ENCODE assay signal across 9 mouse cellular contexts in genomic region chr8:57569400-57569795, GRCm38 (mm10). TPM values are rescaled to one million over a fixed set of nuclear protein-coding genes. Genes with fewer than 3 reads are reported as not detected.
DNase-seq lines count a peak whose midpoint lies in the region; ATAC-seq lines count a peak whose summit lies in the region.
"Had no signal": no experiment of that assay in that cellular context is flagged by ENCODE, and none has a peak within 500 bp of the region (broad histone marks: within the 10 kb centered on the region; RNA-seq: fewer than 3 reads in every experiment).

No protein-coding gene starts in this region.

- peak; percentile 38 for DNase-seq in layer of hippocampus, adult 11-12 months (ENCODE audit: low spot score)
- DNase-seq in layer of hippocampus, adult 9-11 months, result no peak
- DNase-seq in cerebellum, adult 9-10 months, result peak; percentile 76
- no peak for DNase-seq in hindbrain, embryonic 10.5 days (ENCODE audit: low spot score)
- no peak for DNase-seq in natural killer cell, adult 2 months (ENCODE audit: low spot score in 2 of 2)
- DNase-seq in heart, adult 8-10 months (ENCODE audit: low spot score), result no peak

- no peak overlapping the region for H3K4me3 ChIP-seq in hindbrain, embryonic 10.5 days
- H3K4me3 ChIP-seq in midbrain, embryonic 16.5 days (ENCODE audit: low read depth, low read length), result no peak overlapping the region
- H3K4me3 ChIP-seq: lung, embryonic 15.5 days had no signal

- H3K27ac ChIP-seq in hindbrain, embryonic 10.5 days, result peak overlapping the region; percentile 9; the same call in 1 of the 2 replicates
- no peak overlapping the region for H3K27ac ChIP-seq in midbrain, embryonic 16.5 days (ENCODE audit: low read length)
- H3K27ac ChIP-seq: lung, embryonic 15.5 days had no signal

- no peaks in the 10 kb centered on the region for H3K27me3 ChIP-seq in hindbrain, embryonic 10.5 days (ENCODE audit: insufficient read depth, poor library complexity, severe bottlenecking)
- no peaks in the 10 kb centered on the region for H3K27me3 ChIP-seq in midbrain, embryonic 16.5 days (ENCODE audit: control insufficient read depth, insufficient read depth, low read depth, low read length)
- H3K27me3 ChIP-seq: lung, embryonic 15.5 days had no signal

- 55% methylated on average over 11 of the region's 11 CpGs for WGBS in hindbrain, embryonic 10.5 days
- WGBS in midbrain, embryonic 16.5 days, result 57% methylated on average over 11 of the region's 11 CpGs

- peaks cover 12% of the 10 kb centered on the region for H3K4me1 ChIP-seq in hindbrain, embryonic 10.5 days (replicated peaks)
- peaks cover 3% of the 10 kb centered on the region for H3K4me1 ChIP-seq in midbrain, embryonic 16.5 days (ENCODE audit: control insufficient read depth, insufficient read depth, low read length)

- H3K9me3 ChIP-seq in hindbrain, embryonic 10.5 days, result no peaks in the 10 kb centered on the region
- H3K9me3 ChIP-seq in midbrain, embryonic 16.5 days (replicated peaks; ENCODE audit: control insufficient read depth, low read length, poor library complexity, severe bottlenecking), result no peaks in the 10 kb centered on the region
- H3K9me3 ChIP-seq: lung, embryonic 15.5 days had no signal

- H3K4me2 ChIP-seq in midbrain, embryonic 16.5 days (ENCODE audit: low read length), result no peak overlapping the region
- H3K4me2 ChIP-seq: lung, embryonic 15.5 days had no signal

- H3K36me3 ChIP-seq in hindbrain, embryonic 10.5 days, result no peaks in the 10 kb centered on the region
- H3K36me3 ChIP-seq in midbrain, embryonic 16.5 days (ENCODE audit: control insufficient read depth, insufficient read depth, low read length), result no peaks in the 10 kb centered on the region
- H3K36me3 ChIP-seq: lung, embryonic 15.5 days had no signal

- peak; percentile 50; the same call in 1 of the 2 replicates for ATAC-seq in midbrain, embryonic 16.5 days
- no peak for ATAC-seq in activated CD4-positive, CD25-positive, alpha-beta regulatory T cell, adult 4 months

- H3K9ac ChIP-seq in midbrain, embryonic 16.5 days (ENCODE audit: low read depth, low read length), result no peak overlapping the region
- H3K9ac ChIP-seq: lung, embryonic 15.5 days had no signal

RNA-seq across cellular contexts. Expression of gene Hmgb2, which starts 57.7 kb away (rescaled TPM):
- 389 and 567 TPM in 2 replicates for polyA plus RNA-seq in hindbrain, embryonic 10.5 days (2016; fragmentation: Nextera tagmentation; extraction: Ambion mirVana)
- polyA plus RNA-seq in midbrain, embryonic 16.5 days (2015; fragmentation: Nextera tagmentation; extraction: Ambion mirVana), result 42.3 and 46.4 TPM in 2 replicates
- polyA plus RNA-seq in activated CD4-positive, CD25-positive, alpha-beta regulatory T cell, adult 4 months (2017; shearing (Covaris generic)), result 100 to 1,000 TPM; 481 to 544 TPM
- 10 to 100 TPM; 14.2 to 17.3 (median 14.8) TPM for total RNA-seq in heart, adult 8-10 months (2022)

Comparison
In these comparisons a context has a peak if more than half of its experiments do, and no peak if none do; other contexts are left out.
1. DNase-seq: peak in layer of hippocampus, adult 11-12 months (single experiment) and cerebellum, adult 9-10 months (single experiment); none in layer of hippocampus, adult 9-11 months (single experiment), hindbrain, embryonic 10.5 days (single experiment), natural killer cell, adult 2 months (0 of 2) and heart, adult 8-10 months (single experiment).